Mouse (Mus musculus): ENCODE measurements at regions not wholly inside any gene's neighbourhood (a gene's known extent, or its start where the extent isn't known, plus 50 kb on each side); places are given as distances from the start of the nearest gene placed in this dataset.

DNA sequence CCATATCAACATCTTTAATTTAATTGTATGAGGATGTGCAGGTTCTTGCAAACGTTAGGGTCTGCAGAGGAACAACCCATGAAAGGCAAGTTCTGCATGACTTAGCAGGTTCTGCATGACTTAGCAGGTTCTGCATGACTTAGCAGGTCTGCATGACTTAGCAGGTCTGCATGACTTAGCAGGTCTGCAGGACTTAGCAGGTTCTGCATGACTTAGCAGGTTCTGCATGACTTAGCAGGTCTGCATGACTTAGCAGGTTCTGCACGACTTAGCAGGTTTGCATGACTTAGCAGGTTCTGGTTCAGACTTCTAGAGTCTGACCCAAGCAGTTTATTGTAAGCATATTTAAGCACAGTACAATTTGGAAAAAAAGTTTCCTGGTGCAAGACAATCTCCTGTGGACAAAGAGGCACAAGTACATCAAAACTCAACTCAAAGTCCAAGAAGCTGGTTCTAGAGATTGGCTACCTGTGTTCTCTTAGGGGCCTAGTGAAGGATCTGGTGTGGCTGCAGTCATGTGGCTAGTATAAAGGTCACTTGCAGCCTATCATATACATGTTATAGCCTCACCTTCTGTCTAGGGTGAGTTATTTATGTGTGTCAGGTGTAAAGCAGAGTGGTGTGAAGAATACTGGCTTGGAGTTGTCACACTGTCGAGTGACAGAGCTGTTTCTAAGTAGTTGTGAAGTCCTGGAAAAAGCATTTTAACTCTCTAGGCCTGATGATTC, 50.5 kb upstream of the Prdx6 start:
- no peak for ATAC-seq

DNA sequence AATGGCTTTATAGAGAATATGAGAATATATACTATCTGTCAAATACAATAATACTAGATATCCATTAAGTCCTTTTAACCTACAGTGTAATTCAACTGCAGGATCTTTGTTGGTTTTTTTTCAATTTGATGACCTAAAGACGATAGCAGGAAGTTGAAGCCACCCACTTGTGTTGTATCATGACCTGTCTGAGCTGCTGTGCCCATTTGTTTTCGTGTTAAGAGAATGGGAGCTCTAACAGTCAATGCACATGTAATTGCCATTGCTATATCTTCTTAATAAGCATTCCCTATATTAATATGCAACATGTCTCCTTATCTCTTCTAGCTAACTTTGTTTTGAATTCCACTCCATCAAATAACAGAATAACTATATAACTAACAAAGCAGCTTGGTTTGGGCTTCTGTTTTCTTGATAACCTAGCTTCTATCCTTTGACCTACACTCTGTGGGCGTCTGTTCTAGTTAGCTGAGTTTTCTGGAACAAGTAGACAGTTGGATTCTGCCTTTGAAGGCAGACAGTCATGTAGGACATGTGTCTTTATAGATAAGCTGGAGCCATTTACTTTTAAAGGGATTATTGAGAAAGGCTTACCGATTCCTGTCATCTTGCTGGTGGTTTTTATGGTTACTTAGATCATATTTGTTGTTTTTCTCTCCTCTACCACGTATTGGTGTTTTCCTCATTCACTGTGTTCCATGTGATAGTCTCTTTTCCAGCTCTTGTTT, 55.9 kb upstream of the Prdx6 start:
- no peak for ATAC-seq

DNA sequence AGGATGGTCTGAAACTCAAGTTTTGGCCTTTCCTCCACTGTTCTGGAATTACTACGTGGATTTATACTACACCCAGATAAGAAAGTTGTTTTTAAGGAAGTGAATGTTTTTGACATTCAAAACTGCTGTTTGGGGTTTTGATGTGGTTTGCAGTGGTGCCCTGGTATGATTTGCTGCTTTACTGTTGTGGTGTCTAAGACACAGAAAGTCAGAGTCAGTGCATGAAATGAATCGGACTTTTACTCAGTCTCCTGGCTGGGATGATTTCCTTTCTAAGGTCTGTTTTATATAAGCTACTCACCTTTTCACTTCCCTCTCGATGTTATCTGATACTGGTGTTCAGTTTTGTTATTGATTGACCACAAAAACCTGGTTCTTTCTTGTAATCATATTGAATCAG, 58.2 kb upstream of the Prdx6 start:
- peak; percentile 76 for ATAC-seq

DNA sequence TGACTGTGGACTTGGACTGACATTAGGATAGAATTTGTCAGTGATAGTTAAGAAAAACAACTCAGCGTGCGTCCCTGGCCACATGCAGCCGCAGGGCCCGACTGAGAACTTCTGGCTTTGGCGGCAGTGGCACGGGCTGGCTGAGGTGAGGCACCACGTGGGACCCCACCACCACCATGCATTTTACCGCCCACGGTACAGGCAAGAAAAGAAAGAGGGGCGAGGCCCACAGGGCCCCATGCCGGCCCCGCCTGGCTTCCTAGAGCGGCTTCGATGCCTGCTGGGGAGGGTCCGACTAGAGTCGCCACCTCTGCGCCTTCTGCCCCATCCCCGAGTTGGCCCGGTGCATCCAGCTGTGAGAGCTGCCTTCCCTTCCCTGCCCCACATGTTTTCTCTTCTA, 63.1 kb upstream of the Prdx6 start:
- no peak for ATAC-seq

DNA sequence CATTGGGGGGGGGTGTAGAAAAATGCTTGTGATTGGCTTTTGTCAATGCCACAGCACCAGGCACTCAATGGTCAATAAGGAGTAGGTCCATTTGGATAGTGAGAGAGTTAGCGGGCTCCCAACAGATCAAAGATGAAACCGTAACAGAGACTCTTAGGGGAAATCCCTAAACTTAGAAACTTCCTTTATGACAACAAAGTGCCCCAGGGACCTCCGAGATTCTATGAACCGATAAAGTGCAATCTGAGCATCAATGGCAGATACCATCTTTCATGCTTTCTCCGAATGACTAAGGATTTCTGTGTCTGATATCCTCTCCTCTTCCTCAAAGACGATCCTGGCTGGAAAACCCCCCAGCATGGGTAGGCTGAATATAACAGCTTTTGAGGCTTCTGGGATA, 70.7 kb upstream of the Prdx6 start:
- no peak for ATAC-seq

DNA sequence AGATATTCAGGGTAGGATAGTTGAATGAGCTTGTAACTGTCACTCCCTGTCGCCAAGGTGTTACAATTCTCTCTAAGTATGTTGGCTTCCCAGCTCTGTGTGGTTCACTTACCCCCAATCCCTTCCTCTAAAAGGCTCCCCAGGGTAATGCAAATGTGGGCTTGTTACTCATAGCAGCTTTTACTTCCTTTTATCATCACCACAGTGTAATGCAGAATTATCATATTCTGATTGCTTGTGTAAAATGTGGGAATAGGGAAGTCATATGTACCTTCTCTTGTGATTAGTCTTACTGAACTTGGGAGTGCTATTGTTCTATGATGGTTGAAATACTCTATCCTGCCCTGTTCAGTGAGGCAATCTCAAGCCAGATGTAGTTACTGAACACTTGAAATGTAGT, 66.0 kb upstream of the Tnfsf4 start:
- no peak for ATAC-seq

DNA sequence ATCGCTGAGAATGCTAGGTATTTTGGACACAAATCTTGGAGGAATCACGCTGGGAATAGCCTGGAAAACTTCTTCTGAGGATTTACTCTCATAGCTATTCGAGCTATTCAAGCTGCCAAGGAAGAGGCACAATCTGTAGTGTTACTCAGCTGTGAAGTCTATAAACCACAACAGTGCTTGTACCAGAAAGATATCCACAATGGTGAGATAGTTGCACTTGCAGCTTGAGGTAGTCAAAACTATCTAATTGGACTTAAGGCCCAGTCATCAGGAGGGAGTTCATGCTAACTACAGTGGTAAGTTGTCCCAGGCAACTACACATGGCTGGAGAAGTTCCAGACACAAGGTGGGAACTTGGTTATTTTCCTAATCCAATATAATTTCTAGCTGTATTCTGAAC, 62.1 kb upstream of the Tnfsf4 start:
- ATAC-seq: no peak

DNA sequence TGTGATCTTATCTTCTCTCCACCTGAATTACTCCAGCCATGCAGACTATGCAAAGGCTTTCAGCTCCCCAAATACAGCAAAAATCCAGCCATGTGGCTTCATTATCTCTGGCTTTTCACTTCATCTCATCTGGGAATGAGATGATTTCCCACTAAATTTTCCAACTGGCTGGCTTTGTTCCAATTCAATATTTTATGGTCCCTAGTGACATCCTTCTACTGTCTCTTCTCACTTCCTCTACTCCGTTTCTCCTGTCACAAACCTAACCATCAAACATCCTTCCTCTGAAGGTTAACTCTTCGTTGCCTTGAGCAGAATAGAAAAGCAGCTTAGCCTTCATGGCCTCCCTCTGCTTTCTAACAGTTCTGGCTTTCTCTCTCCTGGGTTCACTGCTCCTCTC, 50.1 kb upstream of the Tnfsf4 start:
- no peak for ATAC-seq

Measured in CD4-positive, CD25-positive, alpha-beta regulatory T cell, adult 4 months (primary cell).